Mouse (Mus musculus) heart, adult 18-20 months (tissue): ENCODE results near the gene Rnf168. TPM values are rescaled to one million over a fixed set of nuclear protein-coding genes. Genes with fewer than 3 reads are reported as not detected.
"Not testable (repeated sequence)": the region's sequence is repeated elsewhere in the genome, so short reads cannot be mapped to it uniquely, and the experiment has no call there.

ENCODE experiments used
- DNase-seq, 2 experiments: peaks; one replicate each; pipeline ENCODE4 v3.0.0; 2021 to 2022; ENCODE audit warnings: mixed read lengths in 1 of 2
- long read RNA-seq, 2 experiments: library from polyadenylated mRNA; stranded (forward); transcript quantifications; one replicate each; pipeline ENCODE4 v2.0.0; 2021
- total RNA-seq, 2 experiments: library from RNA; stranded (reverse); gene quantifications; 2 replicates each; pipeline ENCODE4 v1.2.3; 2021

Rnf168 gene
- 10 to 100 TPM; 12.6 to 12.8 TPM for total RNA-seq
- long read RNA-seq, experiment 1, partial matches to known transcripts = 0 of 1 reads
- long read RNA-seq, experiment 1, other reads (novel, unspliced or antisense) = 1 of 1 reads
- long read RNA-seq, experiment 2, partial matches to known transcripts = 0 of 3 reads
- long read RNA-seq, experiment 2, other reads (novel, unspliced or antisense) = 3 of 3 reads

DNA sequence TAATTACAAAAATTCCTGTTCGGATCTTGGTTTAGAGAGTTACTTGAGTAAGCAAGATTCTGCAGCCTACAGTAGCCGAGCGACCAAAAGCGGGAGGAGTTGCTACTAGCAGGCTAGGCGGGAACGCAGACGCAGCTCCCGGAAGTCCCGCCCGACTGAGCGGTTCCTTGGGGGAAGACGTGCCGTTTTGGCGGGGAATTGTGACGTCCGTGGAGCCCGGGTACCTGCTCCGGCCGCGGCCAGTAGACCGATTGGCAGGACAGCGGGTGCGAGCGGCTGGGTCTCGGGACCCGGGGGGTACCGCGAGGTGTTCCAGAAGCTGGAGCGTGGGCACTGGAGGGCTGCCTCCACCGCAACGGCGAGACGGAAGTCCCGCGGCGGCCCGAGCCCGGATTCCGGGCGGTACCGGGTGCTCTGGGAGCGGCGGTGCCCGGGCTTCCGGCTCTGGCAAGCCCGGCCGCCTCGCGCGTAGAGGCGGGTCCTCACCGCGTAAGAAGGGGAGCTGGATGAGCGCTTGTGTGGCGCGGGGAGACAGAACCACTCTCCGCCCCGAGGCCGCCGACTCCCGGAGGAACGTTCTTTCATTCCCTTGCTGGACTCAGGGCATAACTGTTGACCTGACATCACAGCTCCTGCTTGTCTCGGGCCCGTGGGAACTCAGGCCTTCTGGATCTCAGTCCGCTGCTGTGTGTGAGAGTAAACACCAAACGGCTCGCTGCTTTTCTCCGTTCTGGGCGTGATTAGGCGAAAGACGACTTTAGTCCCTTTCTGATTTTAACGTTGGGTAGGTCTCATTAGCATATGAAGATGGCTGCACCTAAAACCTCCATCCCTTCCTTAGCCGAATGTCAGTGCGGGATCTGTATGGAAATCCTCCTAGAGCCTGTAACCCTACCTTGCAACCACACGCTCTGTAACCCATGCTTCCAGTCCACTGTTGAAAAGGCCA lies at the start of gene Rnf168:
TSS of gene Rnf168 (plus strand) at position 152 of the 949 bp plus-strand sequence.
- DNase-seq = peak; percentile 95 to 96

- DNase-seq = peak; percentile 42 to 53
Measured at GRCm38 (mm10) chr16:32232050-32232449, 45.2 kb upstream of the Rnf168 start.

- DNase-seq = peak; percentile 35 to 56
Measured at GRCm38 (mm10) chr16:32237930-32238680, 39.2 kb upstream of the Rnf168 start.

GRCm38 (mm10) chr16:32239428-32240312 lies 37.6 kb upstream of the Rnf168 start:
- no peak for DNase-seq

DNA sequence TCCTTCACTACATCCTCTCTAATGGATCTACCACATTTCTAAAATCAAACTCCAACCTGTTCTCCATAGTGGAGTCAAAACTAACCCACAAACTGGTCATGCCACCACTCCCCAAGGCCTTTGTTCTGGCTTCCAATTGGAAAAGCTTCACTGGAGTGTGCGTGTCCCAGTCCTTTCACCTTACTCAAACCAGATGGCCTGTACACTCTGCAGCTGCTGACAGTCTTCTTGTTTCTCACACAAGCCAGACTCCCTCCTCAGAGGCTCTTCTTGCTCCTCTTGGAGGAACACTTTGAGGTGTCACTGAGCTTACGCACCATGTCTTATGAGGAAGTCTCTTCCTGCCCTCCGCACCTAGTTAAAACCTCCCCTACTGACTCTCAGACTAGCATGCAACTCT lies 33.4 kb upstream of the Rnf168 start:
- DNase-seq = no peak

DNA sequence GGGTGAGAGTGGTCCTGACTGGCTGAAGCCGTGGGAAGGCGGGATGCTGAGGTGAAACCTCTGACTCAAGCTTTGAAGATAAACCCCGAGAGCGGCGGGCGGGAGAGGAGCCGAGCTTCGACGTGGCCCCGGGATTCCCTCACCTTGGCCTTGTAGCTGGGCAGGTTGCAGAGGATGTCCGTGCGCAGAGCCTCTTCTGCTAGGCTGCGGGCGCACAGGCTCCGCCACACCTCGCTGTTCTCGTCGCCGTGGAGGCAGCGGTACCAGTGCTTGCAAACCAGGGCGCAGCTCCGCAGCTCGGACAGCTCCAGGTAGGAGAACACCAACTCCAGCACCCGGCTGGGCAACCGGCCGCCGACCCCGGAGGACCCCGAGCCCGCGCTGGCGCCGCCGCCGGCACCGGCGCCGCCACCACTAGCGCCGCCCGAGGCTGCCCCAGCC lies 30.9 kb upstream of the Rnf168 start:
- DNase-seq = peak; percentile 40 to 46

- peak; percentile 97 to 99 for DNase-seq
Measured at GRCm38 (mm10) chr16:32246952-32247370, 30.3 kb upstream of the Rnf168 start, which contains the start of the genes Fbxo45 and Wdr53. Gene Fbxo45 (minus strand): TSS chr16:32247158. Gene Wdr53 (plus strand): TSS chr16:32247227.

- DNase-seq = peak; percentile 11 to 39
Measured at GRCm38 (mm10) chr16:32264225-32264624, 13.0 kb upstream of the Rnf168 start.

GRCm38 (mm10) chr16:32271291-32271690 lies 6.0 kb upstream of the Rnf168 start, which contains the start of gene Smco1:
Gene Smco1 (plus strand): TSS chr16:32271468.
- DNase-seq = peak; percentile 57 to 66

- DNase-seq = no peak
Measured at GRCm38 (mm10) chr16:32273338-32273737, 3.9 kb upstream of the Rnf168 start.

- no peak for DNase-seq
Measured at GRCm38 (mm10) chr16:32275041-32275440, 2.2 kb upstream of the Rnf168 start.

GRCm38 (mm10) chr16:32275830-32276229 lies 1.4 kb upstream of the Rnf168 start:
- no peak for DNase-seq

DNA sequence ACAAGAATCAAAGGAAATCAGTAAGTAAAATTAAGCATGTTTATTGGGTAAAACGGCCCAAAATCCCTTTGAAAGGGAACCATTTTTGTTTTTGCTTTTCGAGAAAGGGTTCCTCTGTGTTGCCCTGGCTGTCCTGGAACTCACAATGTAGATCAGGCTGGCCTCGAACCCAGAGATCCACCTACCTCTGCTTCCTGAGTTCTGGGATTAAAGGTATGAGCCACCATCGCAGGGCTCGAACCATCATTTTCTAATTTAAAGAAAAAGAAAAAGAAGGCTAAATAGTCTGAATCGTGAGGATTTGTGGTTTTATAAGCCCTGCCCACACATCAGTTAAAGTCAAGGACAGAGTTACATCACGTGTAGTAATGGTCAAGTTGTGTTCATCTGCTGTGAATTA lies 1.1 kb downstream of the Rnf168 start:
- DNase-seq = no peak

DNA sequence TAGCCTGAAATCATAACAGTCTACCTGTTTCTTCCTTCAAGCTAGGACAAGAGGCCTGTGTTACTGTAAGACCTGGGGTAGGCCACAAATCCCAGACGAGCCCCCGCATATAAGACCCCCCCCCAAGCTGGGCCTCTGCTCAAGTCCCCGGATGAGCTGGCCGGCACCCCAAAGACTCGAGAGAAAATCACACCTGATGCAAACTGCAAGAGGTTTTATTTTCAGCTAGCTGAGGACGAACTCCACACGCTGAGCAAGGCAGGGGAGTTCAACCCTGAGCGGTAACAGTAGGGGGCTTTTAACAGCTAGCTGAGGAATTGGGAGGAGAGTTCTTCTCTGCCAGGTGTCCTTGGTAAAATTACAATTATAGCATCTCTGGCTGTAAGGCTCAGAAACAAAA lies 3.0 kb downstream of the Rnf168 start:
- DNase-seq = no peak

GRCm38 (mm10) chr16:32282608-32283007 lies 5.3 kb downstream of the Rnf168 start:
- DNase-seq = no peak

- DNase-seq = no peak
Measured at GRCm38 (mm10) chr16:32291821-32292220, 14.6 kb downstream of the Rnf168 start.

- DNase-seq = not testable (repeated sequence)
Measured at GRCm38 (mm10) chr16:32299617-32300016, 22.4 kb downstream of the Rnf168 start.

GRCm38 (mm10) chr16:32303046-32303445 lies 25.8 kb downstream of the Rnf168 start:
- no peak for DNase-seq

GRCm38 (mm10) chr16:32303886-32304285 lies 26.6 kb downstream of the Rnf168 start:
- DNase-seq = no peak

- DNase-seq = no peak
Measured at GRCm38 (mm10) chr16:32311970-32312369, 34.7 kb downstream of the Rnf168 start.

- no peak for DNase-seq
Measured at GRCm38 (mm10) chr16:32312386-32312785, 35.1 kb downstream of the Rnf168 start.
